9 mouse cellular contexts compared by ENCODE assay signal in the genomic region with DNA sequence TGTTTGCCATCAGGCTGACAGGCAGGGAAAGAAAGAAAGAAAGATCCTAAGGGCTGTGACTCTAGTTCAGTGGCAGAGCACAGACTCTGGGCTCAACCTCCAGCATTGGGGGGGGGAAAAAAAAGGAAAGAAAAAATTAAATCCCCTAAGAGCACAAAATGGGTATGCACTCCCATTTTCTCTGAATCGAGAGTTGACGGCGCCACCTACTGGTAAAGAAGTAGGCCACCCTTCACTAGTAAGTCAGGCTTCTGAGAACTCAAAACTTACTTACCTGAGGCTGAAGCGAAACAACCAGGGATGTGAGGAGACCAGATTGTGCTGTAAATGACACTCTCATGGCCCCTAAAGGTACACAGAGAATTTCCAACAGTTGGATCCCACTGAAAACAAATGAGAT. TPM values are rescaled to one million over a fixed set of nuclear protein-coding genes. Genes with fewer than 3 reads are reported as not detected.
DNase-seq lines count a peak whose midpoint lies in the region; ATAC-seq and TF ChIP-seq lines count a peak whose summit lies in the region.
"Had no signal": no experiment of that assay in that cellular context is flagged by ENCODE, and none has a peak within 500 bp of the region (broad histone marks: within the 10 kb centered on the region; RNA-seq: fewer than 3 reads in every experiment).

No protein-coding gene starts in this region.

- no peak overlapping the region for H3K27ac ChIP-seq in kidney, postnatal 0 days
- no peak overlapping the region for H3K27ac ChIP-seq in kidney, embryonic 14.5 days (ENCODE audit: low read depth, low read length)
- no peak overlapping the region for H3K27ac ChIP-seq in bone marrow macrophage, adult 2 months (ENCODE audit: insufficient read depth, low read depth, low read length)
- no peak overlapping the region for H3K27ac ChIP-seq in limb, embryonic 10.5 days
- H3K27ac ChIP-seq: limb, embryonic 13.5 days had no signal

- TF ChIP-seq CTCF in kidney, postnatal 0 days (IDR thresholded peaks at IDR 0.05; ENCODE audit: low read depth) = peak; percentile 76
- peak; percentile 39; the same call in 1 of the 2 replicates for TF ChIP-seq CTCF in bone marrow macrophage, adult 2 months (IDR thresholded peaks at IDR 0.05; ENCODE audit: low read depth, low read length)

- H3K4me2 ChIP-seq in kidney, postnatal 0 days (ENCODE audit: low read length) = no peak overlapping the region
- H3K4me2 ChIP-seq in kidney, embryonic 14.5 days (replicated peaks; ENCODE audit: low read depth, low read length) = no peak overlapping the region
- H3K4me2 ChIP-seq: limb, embryonic 13.5 days had no signal

- no peaks in the 10 kb centered on the region for H3K4me1 ChIP-seq in kidney, postnatal 0 days (replicated peaks; ENCODE audit: insufficient read depth, low read length)
- H3K4me1 ChIP-seq in kidney, embryonic 14.5 days (ENCODE audit: control insufficient read depth, insufficient read depth, low read length) = no peaks in the 10 kb centered on the region
- no peaks in the 10 kb centered on the region for H3K4me1 ChIP-seq in bone marrow macrophage, adult 2 months (ENCODE audit: control insufficient read depth, insufficient read depth, low read length)
- no peaks in the 10 kb centered on the region for H3K4me1 ChIP-seq in limb, embryonic 10.5 days
- H3K4me1 ChIP-seq: limb, embryonic 13.5 days had no signal

- DNase-seq in kidney, postnatal 0 days (ENCODE audit: low spot score) = peak; percentile 69
- peak; percentile 56 for DNase-seq in ES-CJ7 (ENCODE audit: low read depth, low spot score)
- peak; percentile 38 for DNase-seq in forelimb bud, embryonic 11.5 days (ENCODE audit: low read depth, low spot score)
- peak; percentile 58 for DNase-seq in limb, embryonic 10.5 days (ENCODE audit: low spot score)
- peak; percentile 24 for DNase-seq in retina, postnatal 7 days (ENCODE audit: low read depth, low spot score)
- DNase-seq in ovary, postnatal 36 days (ENCODE audit: low spot score) = no peak

- no peak overlapping the region for H3K9ac ChIP-seq in kidney, postnatal 0 days (ENCODE audit: low read depth, low read length)
- no peak overlapping the region for H3K9ac ChIP-seq in kidney, embryonic 14.5 days (ENCODE audit: low read depth, low read length)
- H3K9ac ChIP-seq: limb, embryonic 13.5 days had no signal

- H3K27me3 ChIP-seq in kidney, postnatal 0 days (ENCODE audit: insufficient read depth, low read length) = no peaks in the 10 kb centered on the region
- H3K27me3 ChIP-seq in kidney, embryonic 14.5 days (ENCODE audit: control insufficient read depth, insufficient read depth, low read length) = no peaks in the 10 kb centered on the region
- no peaks in the 10 kb centered on the region for H3K27me3 ChIP-seq in limb, embryonic 10.5 days (ENCODE audit: low read depth, poor library complexity, severe bottlenecking)
- H3K27me3 ChIP-seq: limb, embryonic 13.5 days had no signal

- no peak overlapping the region for H3K4me3 ChIP-seq in kidney, postnatal 0 days (replicated peaks; ENCODE audit: low read depth, low read length)
- no peak overlapping the region for H3K4me3 ChIP-seq in kidney, embryonic 14.5 days (ENCODE audit: low read length)
- H3K4me3 ChIP-seq in bone marrow macrophage, adult 2 months (ENCODE audit: insufficient read depth, low read length) = no peak overlapping the region
- no peak overlapping the region for H3K4me3 ChIP-seq in limb, embryonic 10.5 days
- H3K4me3 ChIP-seq: limb, embryonic 13.5 days had no signal

- no peak for TF ChIP-seq POLR2A in bone marrow macrophage, adult 2 months (IDR thresholded peaks at IDR 0.05; ENCODE audit: borderline replicate concordance, low read depth, low read length)

- ATAC-seq in kidney, postnatal 0 days (replicated peaks; ENCODE audit: low FRiP score, low read depth) = no peak
- no peak for ATAC-seq in kidney, embryonic 14.5 days (ENCODE audit: low FRiP score, low TSS enrichment)

- 20% methylated on average over 4 of the region's 4 CpGs for WGBS in kidney, postnatal 0 days
- WGBS in kidney, embryonic 14.5 days = 18% methylated on average over 4 of the region's 4 CpGs
- 13% methylated on average over 4 of the region's 4 CpGs for WGBS in limb, embryonic 10.5 days

- peaks cover 9% of the 10 kb centered on the region; the same call in 1 of the 2 replicates for H3K36me3 ChIP-seq in kidney, postnatal 0 days (ENCODE audit: insufficient read depth, low read length)
- peaks cover 9% of the 10 kb centered on the region for H3K36me3 ChIP-seq in kidney, embryonic 14.5 days (ENCODE audit: control insufficient read depth, insufficient read depth, low read length)
- H3K36me3 ChIP-seq in limb, embryonic 10.5 days = no peaks in the 10 kb centered on the region; the same call in 1 of the 2 replicates

- no peaks in the 10 kb centered on the region for H3K9me3 ChIP-seq in kidney, postnatal 0 days (replicated peaks; ENCODE audit: low read length)
- no peaks in the 10 kb centered on the region for H3K9me3 ChIP-seq in kidney, embryonic 14.5 days (ENCODE audit: control insufficient read depth, low read length)
- H3K9me3 ChIP-seq in limb, embryonic 10.5 days (replicated peaks) = no peaks in the 10 kb centered on the region
- H3K9me3 ChIP-seq: limb, embryonic 13.5 days had no signal

RNA-seq across cellular contexts. Expression of gene Pex7, which starts 13.5 kb away (rescaled TPM):
- polyA plus RNA-seq in kidney, postnatal 0 days (2015; fragmentation: Nextera tagmentation; extraction: Ambion mirVana) = 61.1 and 64.8 TPM in 2 replicates
- polyA plus RNA-seq in kidney, embryonic 14.5 days (2014; fragmentation: Nextera tagmentation; extraction: Ambion mirVana) = 36.1 and 45.4 TPM in 2 replicates
- polyA plus RNA-seq in bone marrow macrophage, adult 2 months (2012; ENCODE audit: insufficient read depth, insufficient read length, missing spikeins) = 27.6 TPM in 2 replicates
- polyA plus RNA-seq in limb, embryonic 10.5 days (2016; fragmentation: Nextera tagmentation; extraction: Ambion mirVana) = 19.1 and 19.3 TPM in 2 replicates

RNA-seq across cellular contexts. Expression of gene Map3k5, which starts 40.3 kb away (rescaled TPM):
- polyA plus RNA-seq in kidney, postnatal 0 days (2015; fragmentation: Nextera tagmentation; extraction: Ambion mirVana) = 2.2 and 3.0 TPM in 2 replicates
- polyA plus RNA-seq in kidney, embryonic 14.5 days (2014; fragmentation: Nextera tagmentation; extraction: Ambion mirVana) = 2.2 and 4.0 TPM in 2 replicates
- polyA plus RNA-seq in bone marrow macrophage, adult 2 months (2012; ENCODE audit: insufficient read depth, insufficient read length, missing spikeins) = 21.5 and 22.0 TPM in 2 replicates
- 0.44 and 0.58 TPM in 2 replicates for polyA plus RNA-seq in limb, embryonic 10.5 days (2016; fragmentation: Nextera tagmentation; extraction: Ambion mirVana)

RNA-seq across cellular contexts. Expression of gene Slc35d3, which starts 42.7 kb away (rescaled TPM):
- polyA plus RNA-seq in kidney, postnatal 0 days (2015; fragmentation: Nextera tagmentation; extraction: Ambion mirVana) = 0.07 and 0.11 TPM in 2 replicates
- 0.08 and 0.40 TPM in 2 replicates for polyA plus RNA-seq in kidney, embryonic 14.5 days (2014; fragmentation: Nextera tagmentation; extraction: Ambion mirVana)
- polyA plus RNA-seq in bone marrow macrophage, adult 2 months (2012; ENCODE audit: insufficient read depth, insufficient read length, missing spikeins) = not detected in 2 replicates
- 1.1 and 1.4 TPM in 2 replicates for polyA plus RNA-seq in limb, embryonic 10.5 days (2016; fragmentation: Nextera tagmentation; extraction: Ambion mirVana)
